Mouse (Mus musculus): ENCODE measurements around the gene Cttn.

Gene Cttn

DNA sequence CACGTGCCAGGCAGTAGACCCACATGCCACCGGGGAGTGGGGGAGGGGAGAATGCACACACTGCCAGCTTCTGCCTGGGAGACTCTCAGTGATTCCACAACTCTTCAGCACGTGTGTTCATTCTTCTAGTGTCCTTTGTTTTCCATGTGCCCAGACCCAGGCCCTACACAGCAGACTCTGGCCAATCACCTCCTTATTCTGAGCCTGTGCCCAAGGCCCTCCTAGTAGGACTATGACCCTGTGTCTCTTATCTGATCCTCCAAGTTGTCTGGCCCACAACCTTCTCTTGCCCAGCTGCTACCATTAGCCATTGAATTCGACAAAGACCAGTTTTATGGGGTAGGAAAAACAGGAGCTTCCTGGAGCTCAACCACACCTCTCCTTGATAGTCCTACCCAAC lies 68.3 kb downstream of the Cttn start:
- DNase-seq (ENCODE audit: extremely low spot score, low spot score), result no peak

DNA sequence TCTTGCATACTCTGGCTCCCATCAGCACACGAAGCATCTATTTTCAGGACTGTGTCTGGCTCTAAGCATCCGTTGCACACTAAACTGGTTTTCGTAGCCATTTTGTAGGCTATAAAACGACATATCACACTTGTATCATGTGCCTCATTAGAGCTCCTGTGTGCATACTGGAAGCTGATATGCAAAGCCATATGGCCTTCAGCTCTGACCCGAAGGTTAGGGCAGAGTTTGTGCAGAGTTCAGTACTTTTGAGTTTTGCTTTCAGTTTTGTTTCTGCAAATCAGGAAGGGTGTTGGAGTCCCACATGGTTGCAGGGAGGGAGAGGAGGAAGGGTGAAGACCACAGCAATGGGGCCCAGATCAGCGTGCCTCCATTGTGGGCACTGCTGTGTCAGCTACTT lies 79.1 kb downstream of the Cttn start:
- DNase-seq (ENCODE audit: extremely low spot score, low spot score), result no peak

DNA sequence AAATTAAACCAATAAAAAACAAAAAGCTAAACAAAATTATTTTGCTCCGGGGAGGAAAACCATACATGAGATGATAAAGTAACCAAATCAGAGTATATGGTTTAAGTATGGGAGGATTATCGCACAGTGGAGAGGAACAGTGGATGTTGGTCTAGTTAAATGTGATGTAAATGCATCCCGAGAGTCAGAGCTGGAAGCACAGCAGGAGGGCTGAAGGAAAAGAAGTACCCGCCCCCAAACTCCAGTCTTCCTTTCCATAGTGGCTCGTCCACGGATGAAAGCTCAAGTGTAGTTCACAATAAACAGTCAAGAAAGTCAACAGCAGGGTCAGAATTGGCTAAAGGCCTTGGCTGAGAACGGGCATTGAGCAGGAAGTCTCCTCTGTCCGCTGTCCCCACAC lies 80.1 kb downstream of the Cttn start:
- DNase-seq (ENCODE audit: extremely low spot score, low spot score), result no peak

DNA sequence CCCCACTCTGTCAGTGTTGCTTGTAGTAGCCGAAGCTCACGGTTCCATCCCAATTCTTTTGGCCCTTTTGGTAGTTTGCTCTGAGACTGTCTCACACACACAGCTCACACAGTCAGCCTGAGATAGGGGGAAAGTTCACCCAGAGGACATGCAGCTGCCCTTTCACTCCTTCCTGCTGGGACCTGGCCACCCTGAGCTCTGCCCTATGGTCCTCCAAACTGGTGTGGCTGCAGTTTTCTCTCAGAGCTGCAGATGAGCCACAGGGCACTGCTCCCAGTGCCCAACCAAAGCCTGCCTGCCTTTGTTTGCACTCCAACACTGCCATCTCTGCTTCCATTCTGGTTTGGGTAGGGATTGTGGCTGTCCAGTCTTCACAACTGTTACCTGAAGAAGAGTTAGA lies 81.1 kb downstream of the Cttn start:
- no peak for DNase-seq (ENCODE audit: extremely low spot score, low spot score)

DNA sequence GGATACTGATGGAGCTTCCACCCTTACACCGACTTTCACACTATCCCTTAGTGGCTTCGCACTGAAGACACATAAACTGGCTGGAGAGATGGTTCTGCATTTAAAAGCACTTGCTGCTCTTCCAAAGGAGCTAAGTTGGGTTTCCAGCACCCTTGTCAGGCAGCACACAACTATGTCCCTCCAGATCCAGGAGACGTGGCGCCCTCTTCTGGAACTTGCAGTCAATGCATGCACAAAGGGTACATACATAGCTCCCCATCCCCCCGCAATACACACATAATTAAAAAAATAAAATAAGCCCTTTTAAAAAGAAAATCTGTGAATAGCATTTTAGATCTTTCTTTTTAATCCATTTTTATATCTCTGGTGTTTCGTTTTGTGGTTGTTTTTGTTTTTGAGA lies 83.3 kb downstream of the Cttn start:
- DNase-seq (ENCODE audit: extremely low spot score, low spot score), result no peak

Data from neural tube, embryonic 10.5 days (tissue).